Mouse (Mus musculus) urinary bladder, adult 2 months (tissue): ENCODE data around the gene Hus1. TPM values are rescaled to one million over a fixed set of nuclear protein-coding genes. Genes with fewer than 3 reads are reported as not detected.

Source experiments
- DNase-seq: peaks from one replicate; pipeline ENCODE4 v3.0.0; 2022; ENCODE audit warnings: low spot score
- polyA plus RNA-seq: library from polyadenylated mRNA; depleted of rRNA; stranded (reverse); fragments of >200 nt; gene quantifications from 2 replicates; pipeline ENCODE4 v1.2.3, GENCODE M21; 2012; rRNA removed

Gene Hus1
- polyA plus RNA-seq, 1 experiment = 9.3 TPM

GRCm38 (mm10) chr11:8983237-8983861 is 27.6 kb downstream of the Hus1 start:
- DNase-seq = peak; percentile 44

GRCm38 (mm10) chr11:8978154-8978553 is 32.8 kb downstream of the Hus1 start:
- no peak for DNase-seq

GRCm38 (mm10) chr11:8973166-8973565 is 37.8 kb downstream of the Hus1 start, which contains the start of gene Pkd1l1:
TSS of gene Pkd1l1 (minus strand) at chr11:8973266.
- no peak for DNase-seq

GRCm38 (mm10) chr11:8972093-8972492 is 38.9 kb downstream of the Hus1 start:
- DNase-seq = no peak

GRCm38 (mm10) chr11:8970509-8970908 is 40.5 kb downstream of the Hus1 start:
- no peak for DNase-seq

GRCm38 (mm10) chr11:8968094-8968493 is 42.9 kb downstream of the Hus1 start:
- DNase-seq = no peak

- no peak for DNase-seq
Measured at GRCm38 (mm10) chr11:8958572-8958971, 52.4 kb downstream of the Hus1 start.

GRCm38 (mm10) chr11:8958108-8958507 is 52.9 kb downstream of the Hus1 start:
- no peak for DNase-seq

- DNase-seq = no peak
Measured at GRCm38 (mm10) chr11:8957023-8957422, 54.0 kb downstream of the Hus1 start.

GRCm38 (mm10) chr11:8955678-8956077 is 55.3 kb downstream of the Hus1 start:
- no peak for DNase-seq

- no peak for DNase-seq
Measured at GRCm38 (mm10) chr11:8949765-8950430, 61.1 kb downstream of the Hus1 start.

GRCm38 (mm10) chr11:8948871-8949270 is 62.1 kb downstream of the Hus1 start:
- DNase-seq = no peak

- DNase-seq = no peak
Measured at GRCm38 (mm10) chr11:8944114-8944513, 66.9 kb downstream of the Hus1 start.

Other genes starting within 250 kb of the Hus1 start
- 0.01 and 0.03 TPM in 2 replicates for gene Pkd1l1, start 37.9 kb downstream of the Hus1 start, polyA plus RNA-seq
- 0.49 and 0.77 TPM in 2 replicates for gene Gm11992, start 37.4 kb upstream of the Hus1 start, polyA plus RNA-seq
- gene Sun3, start 37.8 kb upstream of the Hus1 start, polyA plus RNA-seq = 0.14 TPM in 1 of 2 replicates, not detected in the other
- gene Upp1, start 106.9 kb upstream of the Hus1 start, polyA plus RNA-seq = 4.7 and 5.2 TPM in 2 replicates
- gene Abca13, start 180.8 kb upstream of the Hus1 start, polyA plus RNA-seq = under 0.01 and 0.01 TPM in 2 replicates